ENCODE assay signal across 15 mouse cellular contexts in the genomic region with DNA sequence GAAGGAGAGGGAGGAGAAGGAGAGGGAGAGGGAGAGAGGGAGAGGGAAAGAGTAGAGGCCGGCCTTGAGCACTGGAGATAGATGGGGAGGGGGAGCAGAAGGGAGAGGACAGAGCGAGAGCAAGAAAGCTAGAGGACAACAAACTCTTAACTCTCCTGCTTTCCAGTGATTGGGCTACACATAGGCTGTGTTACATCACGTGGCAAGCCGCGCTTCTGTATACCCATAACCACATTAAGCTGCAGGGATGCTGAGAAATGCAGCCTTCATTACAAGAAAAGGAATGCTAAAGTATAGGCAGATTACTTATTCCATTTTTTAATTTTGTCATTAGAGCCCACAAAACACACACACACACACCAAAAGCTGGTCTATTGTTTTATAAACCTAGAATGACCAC.
"Had no signal": no experiment of that assay in that cellular context is flagged by ENCODE, and none has a peak within 500 bp of the region (broad histone marks: within the 10 kb centered on the region; RNA-seq: fewer than 3 reads in every experiment).

No protein-coding gene starts in this region.

- H3K27ac ChIP-seq: liver, embryonic 14.5 days; midbrain, embryonic 12.5 days; neural tube, embryonic 12.5 days; stomach, embryonic 15.5 days; stomach, postnatal 0 days had no signal

- DNase-seq: lung, adult 18-20 months; lung, embryonic 14.5 days; lung, postnatal 10 days; lung, postnatal 4 days; midbrain, embryonic 14.5 days; right cerebral cortex, postnatal 14 days; thymus, adult 2 months; thymus, postnatal 25 days; thymus, postnatal 4 days had no signal

- H3K9me3 ChIP-seq: megakaryocyte, embryonic 14.5 days; midbrain, embryonic 12.5 days; neural tube, embryonic 12.5 days; stomach, embryonic 15.5 days had no signal

- H3K4me2 ChIP-seq: lung, embryonic 14.5 days; midbrain, embryonic 12.5 days; neural tube, embryonic 12.5 days; stomach, embryonic 15.5 days had no signal

- H3K4me1 ChIP-seq: midbrain, embryonic 12.5 days; neural tube, embryonic 12.5 days; stomach, embryonic 15.5 days had no signal

- H3K9ac ChIP-seq: liver, embryonic 14.5 days; lung, embryonic 14.5 days; midbrain, embryonic 12.5 days; neural tube, embryonic 12.5 days; stomach, embryonic 15.5 days had no signal

- H3K27me3 ChIP-seq: megakaryocyte, embryonic 14.5 days; midbrain, embryonic 12.5 days; neural tube, embryonic 12.5 days; stomach, embryonic 15.5 days had no signal

- H3K36me3 ChIP-seq: midbrain, embryonic 12.5 days; neural tube, embryonic 12.5 days; stomach, embryonic 15.5 days had no signal

- H3K4me3 ChIP-seq: megakaryocyte, embryonic 14.5 days; midbrain, embryonic 12.5 days; neural tube, embryonic 12.5 days; stomach, embryonic 15.5 days had no signal
